Mouse (Mus musculus): ENCODE measurements around the gene Ambra1.

The Ambra1 gene

GRCm38 (mm10) chr2:91920130-91920529 lies 190.2 kb downstream of the Ambra1 start:
- no peak for DNase-seq (ENCODE audit: extremely low spot score, low spot score)

GRCm38 (mm10) chr2:91921181-91921789 lies 191.4 kb downstream of the Ambra1 start:
- peak; percentile 65 for DNase-seq (ENCODE audit: extremely low spot score, low spot score)

DNA sequence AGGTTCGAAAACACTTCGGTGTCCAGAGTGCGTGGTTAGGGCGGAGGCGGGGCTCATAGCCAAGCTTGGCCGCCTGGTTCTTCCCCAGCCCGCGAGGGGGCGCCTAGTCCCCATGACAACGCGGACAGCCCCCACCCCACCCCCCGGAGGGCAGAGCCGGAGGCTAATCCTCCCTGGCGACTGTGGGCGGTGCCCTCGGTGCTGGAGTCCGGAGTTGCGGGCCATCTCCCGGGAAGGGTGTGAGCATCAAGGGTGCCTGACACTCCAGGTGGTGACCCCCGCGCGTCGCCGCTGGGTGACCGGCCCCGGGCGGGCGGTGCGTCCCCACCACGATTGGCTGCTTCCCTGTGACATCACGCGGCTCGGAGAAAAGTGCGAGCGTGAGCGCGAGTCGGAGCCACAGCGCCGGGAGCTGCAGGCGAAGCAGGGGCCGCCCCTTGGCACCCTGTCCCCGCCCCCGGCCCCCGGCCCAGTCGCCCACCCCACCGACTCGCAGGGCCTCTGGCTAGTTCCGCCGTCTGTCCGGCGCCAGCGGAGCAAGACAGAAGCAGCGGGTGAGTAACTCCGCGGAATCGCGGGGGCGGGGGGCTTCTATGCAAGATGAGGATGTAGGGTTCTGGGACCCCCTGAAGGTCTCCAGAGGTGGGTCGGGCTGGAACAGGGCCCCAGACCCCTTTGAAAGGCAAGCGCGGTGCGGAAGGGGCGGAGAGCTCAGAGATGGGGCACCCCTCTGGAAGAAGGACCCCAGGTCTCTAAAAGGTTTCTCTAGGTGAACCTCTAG lies 192.0 kb downstream of the Ambra1 start:
- DNase-seq (ENCODE audit: extremely low spot score, low spot score) = peak; percentile 87

- peak; percentile 49 for DNase-seq (ENCODE audit: extremely low spot score, low spot score)
Observed at GRCm38 (mm10) chr2:91922586-91923414, 192.9 kb downstream of the Ambra1 start.

- DNase-seq (ENCODE audit: extremely low spot score, low spot score) = peak; percentile 71
Observed at GRCm38 (mm10) chr2:91923415-91924337, 193.7 kb downstream of the Ambra1 start.

GRCm38 (mm10) chr2:91924726-91925125 lies 194.8 kb downstream of the Ambra1 start:
- DNase-seq (ENCODE audit: extremely low spot score, low spot score) = no peak

DNA sequence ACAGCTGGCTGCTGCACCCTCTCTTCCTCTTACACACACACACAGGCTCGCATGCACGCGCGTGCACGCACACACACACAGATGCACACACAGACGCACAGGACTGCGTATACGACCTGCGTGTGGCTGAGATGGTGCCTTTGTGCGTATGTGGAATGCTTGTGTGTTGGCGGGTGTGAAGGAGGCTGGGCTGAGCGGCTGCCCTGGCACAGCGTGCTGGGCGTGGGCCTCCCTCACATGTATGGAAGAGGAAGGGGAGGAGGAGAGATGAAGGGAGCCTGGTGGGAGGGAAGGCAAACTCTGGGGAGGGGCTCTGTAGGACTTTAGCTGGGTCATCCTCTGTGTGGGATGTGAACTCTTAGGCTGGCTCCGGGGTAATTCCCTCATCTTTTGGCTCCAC lies 195.5 kb downstream of the Ambra1 start:
- no peak for DNase-seq (ENCODE audit: extremely low spot score, low spot score)

GRCm38 (mm10) chr2:91926949-91927348 lies 197.0 kb downstream of the Ambra1 start, which contains the start of gene Chrm4:
Chrm4 (plus strand) TSS chr2:91927249.
- DNase-seq (ENCODE audit: extremely low spot score, low spot score) = no peak

- DNase-seq (ENCODE audit: extremely low spot score, low spot score) = peak; percentile 87
Observed at GRCm38 (mm10) chr2:91927826-91928533, 198.0 kb downstream of the Ambra1 start.

GRCm38 (mm10) chr2:91928534-91929350 lies 198.8 kb downstream of the Ambra1 start:
- DNase-seq (ENCODE audit: extremely low spot score, low spot score) = peak; percentile 38

DNA sequence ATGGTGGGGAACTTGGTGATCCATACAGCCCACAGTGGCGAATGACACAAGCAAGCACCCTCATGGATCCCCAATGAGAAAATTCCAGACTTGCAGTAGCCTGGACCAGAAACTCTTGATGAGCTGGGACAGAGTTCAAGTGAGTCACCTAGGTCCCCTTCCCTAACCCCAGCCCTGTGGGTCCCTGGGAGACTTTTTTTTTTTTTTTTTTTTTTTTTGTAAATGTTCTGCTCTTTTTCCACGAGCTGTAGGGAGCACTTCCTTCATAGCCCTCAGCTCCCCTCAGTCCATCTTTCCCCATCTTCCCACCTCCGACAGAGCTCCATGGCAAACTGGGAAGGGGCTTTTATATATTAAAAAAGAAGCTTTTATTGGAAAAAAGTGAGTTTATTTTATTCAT lies 199.5 kb downstream of the Ambra1 start:
- DNase-seq (ENCODE audit: extremely low spot score, low spot score) = no peak

- peak; percentile 84 for DNase-seq (ENCODE audit: extremely low spot score, low spot score)
Observed at GRCm38 (mm10) chr2:91929936-91930335, 200.0 kb downstream of the Ambra1 start.

GRCm38 (mm10) chr2:91930761-91931291 lies 200.9 kb downstream of the Ambra1 start:
- DNase-seq (ENCODE audit: extremely low spot score, low spot score) = peak; percentile 65

DNA sequence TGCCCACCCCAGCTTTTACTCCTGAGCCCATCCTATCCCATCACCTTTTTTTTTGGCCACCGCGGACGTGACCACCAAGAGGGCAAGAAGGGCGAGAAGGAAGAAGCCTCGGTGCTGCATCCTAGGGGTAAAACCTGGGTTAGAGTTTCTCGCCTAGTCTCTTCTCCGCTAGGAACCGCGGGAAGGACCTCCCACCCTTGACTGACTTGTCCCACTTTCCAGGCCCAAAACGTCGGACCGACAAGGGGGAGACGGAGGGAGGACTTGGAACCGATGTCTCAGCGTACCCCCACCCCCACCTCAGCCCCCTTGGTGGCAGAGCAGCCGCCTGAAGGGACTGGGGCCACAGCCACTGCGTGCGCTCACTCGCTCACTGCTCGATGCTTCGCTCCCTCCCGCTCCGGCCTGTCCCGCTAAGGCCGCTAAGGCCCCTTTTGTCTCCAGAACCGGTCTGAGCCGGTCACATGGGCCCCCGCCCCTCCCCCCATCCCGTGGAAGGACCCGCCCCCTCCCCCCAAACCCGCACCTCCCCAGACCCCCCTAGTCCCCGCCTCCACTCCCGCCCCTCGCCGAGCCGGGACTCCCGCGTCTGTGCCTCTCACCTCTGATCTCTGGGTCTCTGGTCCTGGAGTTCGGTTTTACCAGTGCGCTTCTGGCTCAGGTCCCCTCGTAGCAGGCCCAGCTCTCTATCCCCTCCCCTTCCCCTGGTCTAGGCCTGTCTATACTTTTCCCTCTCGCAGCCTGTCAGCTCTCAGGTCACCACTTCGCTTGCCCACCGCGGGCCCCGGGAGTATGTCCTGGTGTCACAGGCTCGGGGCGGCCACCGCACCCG lies 201.6 kb downstream of the Ambra1 start:
- DNase-seq (ENCODE audit: extremely low spot score, low spot score) = peak; percentile 98

DNA sequence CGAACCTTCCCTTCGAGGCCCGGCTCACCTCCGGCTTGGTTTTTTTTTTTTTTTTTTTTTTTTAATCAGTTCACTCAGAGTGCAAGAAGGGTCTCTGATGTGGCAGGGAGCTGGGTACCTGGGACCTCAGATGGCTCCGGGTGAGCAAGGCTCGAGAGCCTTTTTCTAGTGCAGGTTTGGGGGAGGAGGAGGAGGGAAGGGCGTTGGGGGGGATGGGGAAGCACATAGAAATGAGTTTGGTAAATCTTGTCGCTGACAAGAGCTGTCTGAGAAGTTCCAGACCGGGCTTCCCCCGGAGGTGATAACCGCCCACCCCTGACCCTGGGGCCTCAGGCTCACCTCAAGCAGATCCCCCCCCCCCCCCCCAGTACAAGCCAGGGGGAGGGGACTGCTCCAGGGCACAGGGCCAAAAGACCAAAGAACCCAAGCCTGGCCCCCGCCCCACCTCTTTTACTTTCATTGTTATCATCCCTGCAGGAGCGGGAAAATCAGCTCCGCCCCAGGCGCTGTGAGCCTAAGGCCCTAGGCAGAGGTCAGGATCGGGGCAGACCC lies 202.3 kb downstream of the Ambra1 start, which contains the start of gene Mdk:
TSS of gene Mdk (minus strand) at position 138 of the 552 bp plus-strand sequence.
- peak; percentile 88 for DNase-seq (ENCODE audit: extremely low spot score, low spot score)

DNA sequence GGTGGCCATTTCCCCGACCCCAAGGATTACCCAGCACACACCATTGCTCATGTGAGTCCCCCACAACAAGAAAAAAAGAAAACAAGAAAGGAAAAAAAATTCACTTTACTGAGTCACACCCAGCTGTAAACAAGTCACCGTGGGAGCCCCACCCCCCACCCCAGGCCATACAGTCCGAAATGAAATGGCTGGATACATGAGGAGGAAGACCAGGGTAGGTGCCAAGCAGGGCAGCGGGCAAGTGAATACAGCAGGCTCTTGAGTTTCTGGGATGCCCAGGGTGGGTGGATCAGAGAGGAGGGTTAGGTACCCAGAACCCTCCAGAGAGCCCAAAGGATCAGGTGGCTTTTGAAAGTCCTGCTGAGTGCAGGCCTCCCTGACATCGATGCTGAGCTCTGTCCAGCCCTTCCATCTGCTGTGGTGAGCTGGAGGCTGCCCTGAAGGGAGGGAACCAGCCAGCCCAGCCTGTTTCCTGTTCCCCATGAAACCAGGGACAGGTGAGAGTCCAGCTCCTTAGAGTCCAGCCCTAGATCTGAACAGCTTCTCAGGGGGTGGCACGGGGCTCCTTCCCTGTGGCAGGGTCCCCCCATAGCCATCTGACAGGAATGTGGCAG lies 202.9 kb downstream of the Ambra1 start:
- peak; percentile 53 for DNase-seq (ENCODE audit: extremely low spot score, low spot score)

GRCm38 (mm10) chr2:91933471-91933870 lies 203.5 kb downstream of the Ambra1 start:
- DNase-seq (ENCODE audit: extremely low spot score, low spot score) = peak; percentile 53

All from neural tube, embryonic 10.5 days (tissue).